Mouse (Mus musculus) hindbrain, embryonic 13.5 days (tissue): Measurements from ENCODE around the gene Olfr583. TPM values are rescaled to one million over a fixed set of nuclear protein-coding genes. Genes with fewer than 3 reads are reported as not detected.

Experiments
- ATAC-seq: fragments of 200-750 bp; cut with Nextera tagmentation; 2 replicates; pipeline ENCODE4 v1.8.0; 2017; ENCODE audit warnings: moderate TSS enrichment; ENCODE audit not compliant: low FRiP score
- H3K27ac ChIP-seq: fragments of 300-500 bp; sonication (generic); 2 replicates; pipeline ENCODE4 v1.5.1; 2015; ENCODE audit warnings: inconsistent platforms, mild to moderate bottlenecking, moderate library complexity
- H3K27me3 ChIP-seq: fragments of 300-500 bp; sonication (generic); 2 replicates; pipeline ENCODE4 v1.6.1; 2015; ENCODE audit warnings: mild to moderate bottlenecking, inconsistent platforms
- H3K36me3 ChIP-seq: fragments of 300-500 bp; sonication (generic); 2 replicates; pipeline ENCODE4 v1.6.1; 2015; ENCODE audit warnings: mild to moderate bottlenecking, inconsistent platforms
- H3K4me1 ChIP-seq: fragments of 300-500 bp; sonication (generic); replicated peaks from 2 replicates; pipeline ENCODE4 v1.6.1; 2015; ENCODE audit warnings: inconsistent platforms
- H3K4me2 ChIP-seq: fragments of 300-500 bp; sonication (generic); 2 replicates; pipeline ENCODE4 v1.6.1; 2015; ENCODE audit warnings: inconsistent platforms, mild to moderate bottlenecking, moderate library complexity
- H3K4me3 ChIP-seq: fragments of 300-500 bp; sonication (generic); 2 replicates; pipeline ENCODE4 v1.5.1; 2015; ENCODE audit warnings: mild to moderate bottlenecking, inconsistent platforms
- H3K9ac ChIP-seq: fragments of 300-500 bp; sonication (generic); 2 replicates; pipeline ENCODE4 v1.6.1; 2015; ENCODE audit warnings: mild to moderate bottlenecking, inconsistent platforms
- H3K9me3 ChIP-seq: fragments of 300-500 bp; sonication (generic); 2 replicates; pipeline ENCODE4 v1.6.1; 2016; ENCODE audit warnings: inconsistent platforms
- WGBS: fragments of 180-500 bp; shearing (Covaris S2); methylation state at CpG from one replicate; pipeline ENCODE4 v1.1.7; 2015; 5-methylcytosine and 5-hydroxymethylcytosine counted together
- polyA plus RNA-seq: library from polyadenylated mRNA; unstranded; fragments of >200 nt; fragmentation: Nextera tagmentation; extraction: Ambion mirVana; gene quantifications from 2 replicates; pipeline ENCODE4 v1.2.1, GENCODE M21; 2015

Olfr583 gene
- not detected in 2 replicates for polyA plus RNA-seq

- no peak within 1 kb of the TSS for H3K27ac ChIP-seq
- H3K4me3 ChIP-seq = no peak within 1 kb of the TSS
- no peaks in the 10 kb centered on the region for H3K9me3 ChIP-seq
- H3K36me3 ChIP-seq = no peaks in the 10 kb centered on the region
- no peak within 1 kb of the TSS for H3K4me2 ChIP-seq
- H3K9ac ChIP-seq = no peak within 1 kb of the TSS
- H3K27me3 ChIP-seq = no peaks in the 10 kb centered on the region
- 92% methylated on average over 1 of the region's 1 CpGs for WGBS
- no peak for ATAC-seq
- no peaks in the 10 kb centered on the region for H3K4me1 ChIP-seq
Observed at GRCm38 (mm10) chr7:103051000-103051399, at the start of gene Olfr583. TSS of gene Olfr583 (plus strand) at chr7:103051300.

GRCm38 (mm10) chr7:103037724-103038123 lies 13.4 kb upstream of the Olfr583 start, which contains the start of gene Olfr582:
TSS of gene Olfr582 (plus strand) at chr7:103038024.
- Histone ChIP-seq H3K4me2 (no peak within 1 kb of the TSS), H3K9ac (no peak within 1 kb of the TSS), H3K4me3 (no peak within 1 kb of the TSS), H3K36me3 (no peaks in the 10 kb centered on the region), H3K4me1 (no peaks in the 10 kb centered on the region), H3K27ac (no peak within 1 kb of the TSS), H3K9me3 (no peaks in the 10 kb centered on the region), H3K27me3 (no peaks in the 10 kb centered on the region)
- ATAC-seq = no peak

- H3K9ac ChIP-seq = no peak within 1 kb of the TSS
- no peaks in the 10 kb centered on the region for H3K36me3 ChIP-seq
- no peak within 1 kb of the TSS for H3K4me2 ChIP-seq
- H3K9me3 ChIP-seq = peaks cover 13% of the 10 kb centered on the region
- H3K4me1 ChIP-seq = no peaks in the 10 kb centered on the region
- no peaks in the 10 kb centered on the region for H3K27me3 ChIP-seq
- no peak for ATAC-seq
- WGBS = 80% methylated on average over 1 of the region's 1 CpGs
- no peak within 1 kb of the TSS for H3K27ac ChIP-seq
- no peak within 1 kb of the TSS for H3K4me3 ChIP-seq
Observed at GRCm38 (mm10) chr7:103081585-103081984, 30.5 kb downstream of the Olfr583 start, which contains the start of gene Olfr584. TSS of gene Olfr584 (plus strand) at chr7:103081885.

- H3K4me3 ChIP-seq = no peak within 1 kb of the TSS
- no peak for ATAC-seq
- no peak within 1 kb of the TSS for H3K4me2 ChIP-seq
- 83% methylated on average over 1 of the region's 1 CpGs for WGBS
- no peaks in the 10 kb centered on the region for H3K4me1 ChIP-seq
- no peaks in the 10 kb centered on the region for H3K36me3 ChIP-seq
- H3K9me3 ChIP-seq = no peaks in the 10 kb centered on the region
- no peak within 1 kb of the TSS for H3K9ac ChIP-seq
- H3K27me3 ChIP-seq = no peaks in the 10 kb centered on the region
- H3K27ac ChIP-seq = no peak within 1 kb of the TSS
Observed at GRCm38 (mm10) chr7:103097420-103097819, 46.3 kb downstream of the Olfr583 start, which contains the start of gene Olfr585. TSS of gene Olfr585 (plus strand) at chr7:103097720.

Other genes starting within 250 kb of the Olfr583 start
- not detected in 2 replicates for gene Olfr564, start 247.8 kb upstream of the Olfr583 start, polyA plus RNA-seq
- gene Olfr566, start 192.5 kb upstream of the Olfr583 start, polyA plus RNA-seq = not detected in 2 replicates
- not detected in 2 replicates for gene Olfr568, start 174.2 kb upstream of the Olfr583 start, polyA plus RNA-seq
- not detected in 2 replicates for gene Olfr569, start 160.4 kb upstream of the Olfr583 start, polyA plus RNA-seq
- not detected in 2 replicates for gene Olfr570, start 156.7 kb upstream of the Olfr583 start, polyA plus RNA-seq
- not detected in 2 replicates for gene Olfr571, start 133.8 kb upstream of the Olfr583 start, polyA plus RNA-seq
- not detected in 2 replicates for gene Olfr572, start 126.9 kb upstream of the Olfr583 start, polyA plus RNA-seq
- gene Olfr573-ps1, start 108.7 kb upstream of the Olfr583 start, polyA plus RNA-seq = not detected in 2 replicates
- gene Olfr574, start 102.8 kb upstream of the Olfr583 start, polyA plus RNA-seq = not detected in 2 replicates
- not detected in 2 replicates for gene Olfr575, start 92.5 kb upstream of the Olfr583 start, polyA plus RNA-seq
- not detected in 2 replicates for gene Olfr576, start 88.6 kb upstream of the Olfr583 start, polyA plus RNA-seq
- gene Olfr577, start 75.4 kb upstream of the Olfr583 start, polyA plus RNA-seq = not detected in 2 replicates
- gene Olfr578, start 62.0 kb upstream of the Olfr583 start, polyA plus RNA-seq = not detected in 2 replicates
- not detected in 2 replicates for gene Olfr582, start 13.3 kb upstream of the Olfr583 start, polyA plus RNA-seq
- gene Olfr584, start 30.6 kb downstream of the Olfr583 start, polyA plus RNA-seq = not detected in 2 replicates
- not detected in 2 replicates for gene Olfr585, start 46.4 kb downstream of the Olfr583 start, polyA plus RNA-seq
- not detected in 2 replicates for gene Olfr586, start 74.3 kb downstream of the Olfr583 start, polyA plus RNA-seq
- gene Olfr588-ps1, start 89.6 kb downstream of the Olfr583 start, polyA plus RNA-seq = not detected in 2 replicates
- gene Olfr589, start 105.1 kb downstream of the Olfr583 start, polyA plus RNA-seq = not detected in 2 replicates
- not detected in 2 replicates for gene Olfr591, start 127.0 kb downstream of the Olfr583 start, polyA plus RNA-seq
- gene Olfr592, start 133.5 kb downstream of the Olfr583 start, polyA plus RNA-seq = not detected in 2 replicates
- gene Olfr593, start 160.6 kb downstream of the Olfr583 start, polyA plus RNA-seq = not detected in 2 replicates
- gene Olfr594, start 165.7 kb downstream of the Olfr583 start, polyA plus RNA-seq = not detected in 2 replicates
- not detected in 2 replicates for gene Usp17ld, start 201.2 kb downstream of the Olfr583 start, polyA plus RNA-seq